Mouse (Mus musculus): ENCODE measurements around the gene Zpbp2. TPM values are rescaled to one million over a fixed set of nuclear protein-coding genes. Genes with fewer than 3 reads are reported as not detected.
"Not testable (repeated sequence)": the region's sequence is repeated elsewhere in the genome, so short reads cannot be mapped to it uniquely, and the experiment has no call there.

The Zpbp2 gene
- polyA plus RNA-seq, 1 experiment from 2014 or later = not detected

DNA sequence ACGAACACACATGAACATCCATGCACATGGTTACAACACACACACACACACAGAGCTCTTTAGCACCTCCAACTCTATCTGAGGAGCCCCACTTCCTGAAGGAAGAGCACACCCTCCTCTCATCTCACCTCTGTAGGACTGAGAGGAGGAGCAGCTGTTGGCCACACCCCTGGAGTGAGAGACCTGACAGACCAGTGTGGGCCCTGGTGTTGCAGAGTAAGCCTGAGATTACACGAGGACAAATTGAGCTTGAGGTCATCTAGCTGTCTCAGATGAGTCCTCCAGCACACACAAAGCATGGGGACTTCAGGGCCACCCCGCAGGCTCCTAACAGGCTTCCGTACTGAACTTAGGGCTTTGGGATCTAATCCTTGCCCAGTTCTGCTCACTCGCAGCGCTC lies 54.0 kb downstream of the Zpbp2 start:
- not testable (repeated sequence) for H3K4me2 ChIP-seq (ENCODE audit: low read length); H3K27me3 ChIP-seq (replicated peaks; ENCODE audit: control insufficient read depth, insufficient read depth, low read length); DNase-seq (ENCODE audit: low spot score); H3K27ac ChIP-seq (ENCODE audit: low read depth, low read length); H3K4me3 ChIP-seq (ENCODE audit: low read depth, low read length); H3K9me3 ChIP-seq (replicated peaks; ENCODE audit: control insufficient read depth, low read length); H3K4me1 ChIP-seq (ENCODE audit: control insufficient read depth, insufficient read depth, low read length); H3K9ac ChIP-seq (ENCODE audit: low read length); ATAC-seq; H3K36me3 ChIP-seq (ENCODE audit: control insufficient read depth, insufficient read depth, low read length)
- WGBS = 68% methylated on average over 6 of the region's 6 CpGs

DNA sequence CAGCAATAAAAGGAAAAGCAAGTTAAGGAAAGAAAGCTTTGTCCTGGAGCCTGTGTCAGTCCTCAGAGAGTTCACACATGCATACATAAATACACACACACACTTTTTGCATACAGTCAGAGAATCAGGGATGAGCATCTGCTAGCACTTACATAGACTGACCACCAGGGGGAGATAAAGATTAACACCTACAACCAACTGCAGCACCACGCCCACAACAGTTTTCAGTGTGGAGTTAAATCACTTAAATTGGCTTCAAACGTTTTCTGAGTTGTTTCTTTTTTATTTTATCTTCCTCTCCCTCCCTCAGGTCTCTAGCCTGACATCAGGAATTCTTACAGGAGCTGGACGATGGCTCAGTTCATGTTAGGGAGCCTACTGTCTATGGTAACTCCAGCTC lies 55.9 kb downstream of the Zpbp2 start:
- Histone ChIP-seq H3K27me3 (replicated peaks; ENCODE audit: control insufficient read depth, insufficient read depth, low read length) (no peaks in the 10 kb centered on the region), H3K4me1 (ENCODE audit: control insufficient read depth, insufficient read depth, low read length) (no peaks in the 10 kb centered on the region), H3K27ac (ENCODE audit: low read depth, low read length) (no peak overlapping the region), H3K4me3 (ENCODE audit: low read depth, low read length) (no peak overlapping the region), H3K36me3 (ENCODE audit: control insufficient read depth, insufficient read depth, low read length) (no peaks in the 10 kb centered on the region), H3K9me3 (replicated peaks; ENCODE audit: control insufficient read depth, low read length) (no peaks in the 10 kb centered on the region), H3K9ac (ENCODE audit: low read length) (no peak overlapping the region), H3K4me2 (ENCODE audit: low read length) (no peak overlapping the region)
- DNase-seq (ENCODE audit: low spot score) = peak; percentile 87
- 9% methylated on average over 3 of the region's 3 CpGs for WGBS
- ATAC-seq = no peak

Other genes with a start within 250 kb of the Zpbp2 start
- 64.1 and 90.9 TPM in 2 replicates for gene Neurod2, start 221.4 kb upstream of the Zpbp2 start, polyA plus RNA-seq (2014; fragmentation: Nextera tagmentation; extraction: Ambion mirVana)
- gene Ppp1r1b, start 202.7 kb upstream of the Zpbp2 start, polyA plus RNA-seq (2014; fragmentation: Nextera tagmentation; extraction: Ambion mirVana) = 33.1 and 42.2 TPM in 2 replicates
- 43.8 and 46.6 TPM in 2 replicates for gene Stard3, start 192.7 kb upstream of the Zpbp2 start, polyA plus RNA-seq (2014; fragmentation: Nextera tagmentation; extraction: Ambion mirVana)
- 0.23 TPM in 1 of 2 replicates, not detected in the other for gene Tcap, start 167.3 kb upstream of the Zpbp2 start, polyA plus RNA-seq (2014; fragmentation: Nextera tagmentation; extraction: Ambion mirVana)
- 0.32 and 0.36 TPM in 2 replicates for gene Pnmt, start 164.6 kb upstream of the Zpbp2 start, polyA plus RNA-seq (2014; fragmentation: Nextera tagmentation; extraction: Ambion mirVana)
- gene Pgap3, start 150.6 kb upstream of the Zpbp2 start, polyA plus RNA-seq (2014; fragmentation: Nextera tagmentation; extraction: Ambion mirVana) = 6.1 and 6.9 TPM in 2 replicates
- 5.6 and 5.9 TPM in 2 replicates for gene Erbb2, start 138.6 kb upstream of the Zpbp2 start, polyA plus RNA-seq (2014; fragmentation: Nextera tagmentation; extraction: Ambion mirVana)
- 279 and 290 TPM in 2 replicates for gene Mien1, start 112.1 kb upstream of the Zpbp2 start, polyA plus RNA-seq (2014; fragmentation: Nextera tagmentation; extraction: Ambion mirVana)
- gene Grb7, start 104.7 kb upstream of the Zpbp2 start, polyA plus RNA-seq (2014; fragmentation: Nextera tagmentation; extraction: Ambion mirVana) = 0.38 and 0.41 TPM in 2 replicates
- gene Ikzf3, start 5.1 kb upstream of the Zpbp2 start, polyA plus RNA-seq (2014; fragmentation: Nextera tagmentation; extraction: Ambion mirVana) = not detected in 2 replicates
- gene Ormdl3, start 36.3 kb downstream of the Zpbp2 start, polyA plus RNA-seq (2014; fragmentation: Nextera tagmentation; extraction: Ambion mirVana) = 24.7 and 24.8 TPM in 2 replicates
- gene Lrrc3c, start 47.2 kb downstream of the Zpbp2 start, polyA plus RNA-seq (2014; fragmentation: Nextera tagmentation; extraction: Ambion mirVana) = not detected in 2 replicates
- 0.88 and 1.3 TPM in 2 replicates for gene Gm12355, start 74.6 kb downstream of the Zpbp2 start, polyA plus RNA-seq (2014; fragmentation: Nextera tagmentation; extraction: Ambion mirVana)
- not detected in 2 replicates for gene Gsdma3, start 75.3 kb downstream of the Zpbp2 start, polyA plus RNA-seq (2014; fragmentation: Nextera tagmentation; extraction: Ambion mirVana)
- gene Gsdma2, start 95.7 kb downstream of the Zpbp2 start, polyA plus RNA-seq (2014; fragmentation: Nextera tagmentation; extraction: Ambion mirVana) = not detected in 2 replicates
- not detected in 2 replicates for gene Gsdma, start 113.3 kb downstream of the Zpbp2 start, polyA plus RNA-seq (2014; fragmentation: Nextera tagmentation; extraction: Ambion mirVana)
- 121 and 144 TPM in 2 replicates for gene Psmd3, start 131.5 kb downstream of the Zpbp2 start, polyA plus RNA-seq (2014; fragmentation: Nextera tagmentation; extraction: Ambion mirVana)
- gene Csf3, start 150.2 kb downstream of the Zpbp2 start, polyA plus RNA-seq (2014; fragmentation: Nextera tagmentation; extraction: Ambion mirVana) = not detected in 2 replicates
- 76.0 and 85.9 TPM in 2 replicates for gene Med24, start 178.3 kb downstream of the Zpbp2 start, polyA plus RNA-seq (2014; fragmentation: Nextera tagmentation; extraction: Ambion mirVana)
- 164 and 199 TPM in 2 replicates for gene Thra, start 189.5 kb downstream of the Zpbp2 start, polyA plus RNA-seq (2014; fragmentation: Nextera tagmentation; extraction: Ambion mirVana)
- gene Nr1d1, start 224.2 kb downstream of the Zpbp2 start, polyA plus RNA-seq (2014; fragmentation: Nextera tagmentation; extraction: Ambion mirVana) = 2.2 and 3.1 TPM in 2 replicates
- 19.3 and 20.5 TPM in 2 replicates for gene Msl1, start 244.4 kb downstream of the Zpbp2 start, polyA plus RNA-seq (2014; fragmentation: Nextera tagmentation; extraction: Ambion mirVana)

Measured in forebrain, embryonic 14.5 days (tissue).